Mouse (Mus musculus) heart, adult 9 months (tissue): ENCODE measurements around the gene Klra2.
"Not testable (repeated sequence)": the region's sequence is repeated elsewhere in the genome, so short reads cannot be mapped to it uniquely, and the experiment has no call there.

Experiments
- DNase-seq, 2 experiments: peaks; one replicate each; pipeline ENCODE4 v3.0.0; 2022; ENCODE audit warnings: low spot score in 2 of 2

Gene Klra2

GRCm38 (mm10) chr6:131247206-131247605, at the start of gene Klra2:
Gene Klra2 (minus strand): TSS chr6:131247362.
- no peak for DNase-seq

DNA sequence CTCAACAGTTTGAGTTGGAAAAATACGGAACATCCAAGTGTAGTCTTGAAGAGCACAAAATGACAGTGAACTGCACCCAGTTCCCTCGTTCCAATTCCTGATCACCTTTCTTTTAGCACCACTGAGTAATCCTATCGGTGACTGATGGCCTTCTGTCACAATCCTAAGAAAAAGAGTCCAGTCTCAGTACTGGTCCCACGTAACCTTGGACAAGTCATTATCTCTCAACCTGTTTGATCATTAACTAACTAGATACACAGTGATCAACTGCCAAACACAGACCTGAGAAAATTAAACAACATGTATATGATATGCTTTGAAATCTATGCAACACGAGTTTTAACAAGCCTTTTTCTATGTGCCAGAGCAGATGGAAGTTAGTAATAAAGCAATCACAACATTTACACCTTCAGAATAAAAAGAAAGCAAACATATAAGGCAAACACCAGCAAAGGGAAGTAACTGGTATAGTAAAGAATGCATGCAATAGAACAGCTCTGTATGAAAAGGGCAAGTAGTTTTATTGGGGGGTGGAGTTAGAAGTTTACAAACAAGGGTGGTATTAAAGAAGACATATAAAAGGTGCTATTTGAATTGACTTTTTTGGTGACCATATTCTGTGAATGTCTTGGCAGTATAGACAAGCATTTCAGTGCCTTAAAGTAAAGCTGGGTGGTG, 47.4 kb upstream of the Klra2 start:
- no peak for DNase-seq

- no peak for DNase-seq
Observed at GRCm38 (mm10) chr6:131293916-131294315, 46.8 kb upstream of the Klra2 start.

DNA sequence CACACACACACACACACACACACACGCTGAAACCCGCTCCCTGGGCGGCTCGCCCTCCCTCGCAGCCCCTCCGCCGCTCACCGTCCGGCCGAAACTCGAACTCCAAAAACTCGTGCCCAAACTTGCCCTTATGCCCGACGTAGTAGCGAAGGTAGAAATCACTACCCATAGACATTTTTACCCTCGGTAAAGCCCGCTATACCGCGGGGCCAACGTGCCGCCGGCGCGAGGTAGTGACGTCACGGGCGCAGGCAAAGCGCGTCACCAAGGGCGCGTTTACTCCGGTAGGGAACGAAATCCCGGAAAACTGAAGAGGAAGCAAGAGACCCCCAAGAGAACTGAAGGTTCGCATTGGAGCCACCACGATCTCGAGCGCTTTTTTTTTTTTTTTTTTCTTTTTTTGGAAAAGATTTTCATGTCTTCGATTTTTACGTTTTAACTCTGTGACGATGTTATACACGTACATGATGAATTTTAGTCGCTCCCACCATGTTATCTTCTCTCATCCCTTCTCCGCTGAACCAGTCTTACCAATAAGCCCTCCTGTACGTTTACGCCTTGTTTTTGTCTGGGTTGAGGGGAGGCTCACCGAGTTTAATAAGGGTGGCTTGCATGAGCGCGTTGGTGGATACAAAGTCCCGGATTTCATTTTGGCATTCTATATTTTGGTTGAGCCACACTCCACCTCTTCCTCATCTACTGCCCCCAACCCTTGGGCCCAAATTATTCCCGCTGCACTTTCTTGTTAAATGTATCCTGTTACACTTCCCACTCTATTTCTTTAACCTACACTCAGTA, 46.0 kb upstream of the Klra2 start, which contains the start of gene Magohb:
Gene Magohb (minus strand): TSS at position 254 of the 798 bp plus-strand sequence.
- DNase-seq, result peak; percentile 63 to 80

- DNase-seq, result no peak
Observed at GRCm38 (mm10) chr6:131292276-131292990, 45.3 kb upstream of the Klra2 start.

GRCm38 (mm10) chr6:131290430-131290829, 43.3 kb upstream of the Klra2 start:
- DNase-seq, result no peak

GRCm38 (mm10) chr6:131278160-131278559, 31.0 kb upstream of the Klra2 start:
- DNase-seq, result not testable (repeated sequence)

- DNase-seq, result no peak
Observed at GRCm38 (mm10) chr6:131276659-131277058, 29.5 kb upstream of the Klra2 start.

DNA sequence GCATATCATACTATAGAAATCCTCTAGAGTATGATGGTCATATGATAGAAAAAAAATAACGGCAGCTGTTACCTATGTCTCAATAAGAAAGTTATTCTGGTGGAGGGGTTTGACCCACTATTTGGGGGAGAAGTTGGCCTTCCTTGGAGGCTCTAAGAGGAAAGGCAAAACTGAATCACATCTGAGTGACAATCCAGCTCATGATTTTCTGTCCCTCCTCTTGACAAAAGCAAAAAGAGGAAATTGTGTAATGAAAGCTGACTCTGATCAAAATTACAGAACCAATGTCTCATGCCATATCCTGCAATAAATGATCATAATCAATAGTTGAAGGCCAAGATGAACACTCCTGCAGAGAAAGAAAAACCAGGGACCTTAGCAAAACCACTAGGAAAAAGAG, 25.1 kb upstream of the Klra2 start:
- DNase-seq, result no peak

GRCm38 (mm10) chr6:131270312-131270711, 23.1 kb upstream of the Klra2 start:
- no peak for DNase-seq

DNA sequence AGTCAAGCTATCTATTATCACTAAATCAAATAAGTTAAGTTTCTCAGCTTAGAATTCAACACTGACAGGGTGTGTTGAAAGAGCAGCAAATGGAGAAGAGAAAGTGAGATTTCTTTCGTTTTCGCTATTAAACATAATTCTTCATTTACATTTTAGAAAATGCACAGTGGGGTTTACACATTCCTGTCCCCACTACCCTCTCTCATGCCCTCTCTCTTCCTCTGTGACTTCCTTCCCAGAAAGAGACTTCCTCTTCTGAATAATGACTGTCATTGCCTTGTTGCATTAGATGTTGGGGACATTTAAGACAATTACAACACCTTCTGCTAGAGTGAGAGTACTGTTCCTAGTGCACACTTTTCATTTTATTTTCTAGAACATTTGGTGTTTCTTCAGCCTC, 22.4 kb upstream of the Klra2 start:
- DNase-seq, result peak in 1 of 2 experiments; percentile 25

GRCm38 (mm10) chr6:131264175-131264574, 17.0 kb upstream of the Klra2 start:
- DNase-seq, result no peak

DNA sequence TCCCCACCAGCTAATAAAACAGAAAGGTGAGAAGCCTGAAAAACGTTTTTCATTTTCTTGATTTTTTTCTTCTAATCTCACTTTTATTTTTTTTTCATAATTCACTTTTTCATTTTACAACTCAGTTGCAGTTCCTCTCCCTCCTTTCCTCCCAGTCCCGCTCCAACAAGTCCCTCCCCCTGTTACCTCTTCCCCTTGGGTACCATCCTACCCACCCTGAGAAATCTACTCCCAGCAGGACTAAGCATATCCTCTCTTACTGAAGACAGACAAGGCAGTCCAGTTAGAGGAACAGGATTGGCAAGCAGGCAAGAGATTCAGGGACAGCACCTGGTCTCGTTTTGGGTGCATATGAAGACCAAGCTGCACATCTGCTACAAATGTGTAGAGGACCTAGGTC, 15.6 kb upstream of the Klra2 start:
- no peak for DNase-seq

GRCm38 (mm10) chr6:131262009-131262408, 14.8 kb upstream of the Klra2 start:
- DNase-seq, result no peak

GRCm38 (mm10) chr6:131245081-131245480, 2.1 kb downstream of the Klra2 start:
- no peak for DNase-seq
